In genomic region chr6:87274779-87275178, GRCm38 (mm10) we compare ENCODE assay signal across 11 mouse cellular contexts.
A peak's percentile ranks its signal among the peaks of the same experiment; 100 is the strongest.
DNase-seq lines count a peak whose midpoint lies in the region; ATAC-seq and TF ChIP-seq lines count a peak whose summit lies in the region.
"Had no signal": no experiment of that assay in that cellular context is flagged by ENCODE, and none has a peak within 500 bp of the region (broad histone marks: within the 10 kb centered on the region; RNA-seq: fewer than 3 reads in every experiment).

No protein-coding gene starts in this region.

- 97% methylated on average over 5 of the region's 5 CpGs for WGBS in hindbrain, postnatal 0 days
- 97% methylated on average over 5 of the region's 5 CpGs for WGBS in hindbrain, embryonic 14.5 days
- WGBS in thymus, adult 2 months, result 100% methylated on average over 5 of the region's 5 CpGs
- 96% methylated on average over 5 of the region's 5 CpGs for WGBS in forebrain, embryonic 16.5 days
- WGBS in forebrain, embryonic 12.5 days, result 92% methylated on average over 5 of the region's 5 CpGs

- no peaks in the 10 kb centered on the region for H3K9me3 ChIP-seq in hindbrain, postnatal 0 days (ENCODE audit: low read length)
- 0 out of 2 replicates have a peak, but pooled peaks cover 3% of the 10 kb centered on the region for H3K9me3 ChIP-seq in hindbrain, embryonic 14.5 days (ENCODE audit: control insufficient read depth, low read length)
- H3K9me3 ChIP-seq in forebrain, embryonic 16.5 days (ENCODE audit: control insufficient read depth, low read length), result peaks cover 3% of the 10 kb centered on the region; the same call in 1 of the 2 replicates
- peaks cover 3% of the 10 kb centered on the region; the same call in 1 of the 2 replicates for H3K9me3 ChIP-seq in forebrain, embryonic 12.5 days
- H3K9me3 ChIP-seq: midbrain, embryonic 15.5 days; neural tube, embryonic 15.5 days had no signal

- TF ChIP-seq POLR2A in thymus, adult 2 months (IDR thresholded peaks at IDR 0.05; ENCODE audit: control insufficient read depth, extremely low read depth, insufficient read depth, low read length, poor library complexity), result no peak
- no peak for TF ChIP-seq POLR2A in bone marrow macrophage, adult 2 months (IDR thresholded peaks at IDR 0.05; ENCODE audit: borderline replicate concordance, low read depth, low read length)

- no peak overlapping the region for H3K9ac ChIP-seq in hindbrain, postnatal 0 days (replicated peaks; ENCODE audit: low read length)
- H3K9ac ChIP-seq in hindbrain, embryonic 14.5 days, result no peak overlapping the region
- no peak overlapping the region for H3K9ac ChIP-seq in forebrain, embryonic 16.5 days (replicated peaks; ENCODE audit: low read depth, low read length)
- H3K9ac ChIP-seq in forebrain, embryonic 12.5 days, result no peak overlapping the region
- H3K9ac ChIP-seq: midbrain, embryonic 15.5 days; neural tube, embryonic 15.5 days had no signal

- TF ChIP-seq CTCF in hindbrain, postnatal 0 days (IDR thresholded peaks at IDR 0.05; ENCODE audit: low read depth), result peak; percentile 44
- TF ChIP-seq CTCF in thymus, adult 2 months (IDR thresholded peaks at IDR 0.05; ENCODE audit: borderline replicate concordance, control insufficient read depth, extremely low read depth, insufficient read depth, low read length, poor library complexity), result no peak
- peak; percentile 38; the same call in 1 of the 2 replicates for TF ChIP-seq CTCF in bone marrow macrophage, adult 2 months (IDR thresholded peaks at IDR 0.05; ENCODE audit: low read depth, low read length)

- H3K4me1 ChIP-seq in hindbrain, postnatal 0 days (ENCODE audit: insufficient read depth, low read length), result peaks cover 27% of the 10 kb centered on the region
- H3K4me1 ChIP-seq in hindbrain, embryonic 14.5 days (replicated peaks; ENCODE audit: control insufficient read depth, insufficient read depth, low read length), result peaks cover 22% of the 10 kb centered on the region
- H3K4me1 ChIP-seq in thymus, adult 2 months (replicated peaks; ENCODE audit: control insufficient read depth, insufficient read depth, low read length), result peaks cover 7% of the 10 kb centered on the region; the same call in 1 of the 2 replicates
- peaks cover 35% of the 10 kb centered on the region for H3K4me1 ChIP-seq in bone marrow macrophage, adult 2 months (ENCODE audit: control insufficient read depth, insufficient read depth, low read length)
- H3K4me1 ChIP-seq in forebrain, embryonic 16.5 days (replicated peaks; ENCODE audit: control insufficient read depth, insufficient read depth, low read length), result peaks cover 19% of the 10 kb centered on the region
- H3K4me1 ChIP-seq in forebrain, embryonic 12.5 days, result peaks cover 18% of the 10 kb centered on the region

- no peaks in the 10 kb centered on the region for H3K27me3 ChIP-seq in hindbrain, postnatal 0 days (ENCODE audit: insufficient read depth, low read length)
- no peaks in the 10 kb centered on the region for H3K27me3 ChIP-seq in hindbrain, embryonic 14.5 days (ENCODE audit: control insufficient read depth, insufficient read depth, low read length)
- no peaks in the 10 kb centered on the region for H3K27me3 ChIP-seq in thymus, adult 2 months (ENCODE audit: control insufficient read depth, insufficient read depth, low read length)
- H3K27me3 ChIP-seq in forebrain, embryonic 16.5 days (replicated peaks; ENCODE audit: control insufficient read depth, insufficient read depth, low read length), result no peaks in the 10 kb centered on the region
- peaks cover 5% of the 10 kb centered on the region; the same call in 1 of the 2 replicates for H3K27me3 ChIP-seq in forebrain, embryonic 12.5 days
- H3K27me3 ChIP-seq: midbrain, embryonic 15.5 days; neural tube, embryonic 15.5 days had no signal

- peak; percentile 29 for DNase-seq in hindbrain, postnatal 0 days (ENCODE audit: low spot score)
- DNase-seq in hindbrain, embryonic 14.5 days (ENCODE audit: low spot score), result no peak
- DNase-seq in thymus, adult 2 months, result peak; percentile 13
- no peak for DNase-seq in thymus, adult 18-20 months
- DNase-seq in gastrocnemius, adult 8-10 months (ENCODE audit: low spot score in 2 of 2), result no peak
- DNase-seq: kidney, adult 11 months had no signal

- no peak overlapping the region for H3K4me3 ChIP-seq in hindbrain, postnatal 0 days (ENCODE audit: low read length)
- H3K4me3 ChIP-seq in hindbrain, embryonic 14.5 days (replicated peaks; ENCODE audit: low read length), result no peak overlapping the region
- no peak overlapping the region for H3K4me3 ChIP-seq in thymus, adult 2 months (ENCODE audit: control insufficient read depth, insufficient read depth, low read length)
- H3K4me3 ChIP-seq in bone marrow macrophage, adult 2 months (ENCODE audit: insufficient read depth, low read length), result no peak overlapping the region
- H3K4me3 ChIP-seq in forebrain, embryonic 16.5 days (replicated peaks; ENCODE audit: low read length), result no peak overlapping the region
- no peak overlapping the region for H3K4me3 ChIP-seq in forebrain, embryonic 12.5 days (replicated peaks)
- H3K4me3 ChIP-seq: midbrain, embryonic 15.5 days; neural tube, embryonic 15.5 days had no signal

- no peaks in the 10 kb centered on the region for H3K36me3 ChIP-seq in hindbrain, postnatal 0 days (ENCODE audit: insufficient read depth, low read length)
- no peaks in the 10 kb centered on the region for H3K36me3 ChIP-seq in hindbrain, embryonic 14.5 days (replicated peaks; ENCODE audit: control insufficient read depth, insufficient read depth)
- H3K36me3 ChIP-seq in thymus, adult 2 months (ENCODE audit: control insufficient read depth, insufficient read depth, low read length), result no peaks in the 10 kb centered on the region
- H3K36me3 ChIP-seq in forebrain, embryonic 16.5 days (ENCODE audit: control insufficient read depth, insufficient read depth), result no peaks in the 10 kb centered on the region
- H3K36me3 ChIP-seq in forebrain, embryonic 12.5 days (replicated peaks), result peaks cover 9% of the 10 kb centered on the region
- H3K36me3 ChIP-seq: midbrain, embryonic 15.5 days had no signal

- H3K4me2 ChIP-seq in hindbrain, postnatal 0 days (ENCODE audit: low read depth, low read length), result no peak overlapping the region
- H3K4me2 ChIP-seq in hindbrain, embryonic 14.5 days (replicated peaks), result no peak overlapping the region
- no peak overlapping the region for H3K4me2 ChIP-seq in forebrain, embryonic 16.5 days (ENCODE audit: low read length)
- H3K4me2 ChIP-seq in forebrain, embryonic 12.5 days, result no peak overlapping the region
- H3K4me2 ChIP-seq: midbrain, embryonic 15.5 days; neural tube, embryonic 15.5 days had no signal

- no peak for ATAC-seq in hindbrain, postnatal 0 days
- no peak for ATAC-seq in hindbrain, embryonic 14.5 days (ENCODE audit: low FRiP score)
- ATAC-seq in forebrain, embryonic 16.5 days, result no peak
- no peak for ATAC-seq in forebrain, embryonic 12.5 days (ENCODE audit: low FRiP score)
- ATAC-seq: midbrain, embryonic 15.5 days had no signal

- no peak overlapping the region for H3K27ac ChIP-seq in hindbrain, postnatal 0 days
- H3K27ac ChIP-seq in hindbrain, embryonic 14.5 days, result no peak overlapping the region
- no peak overlapping the region for H3K27ac ChIP-seq in thymus, adult 2 months (ENCODE audit: control insufficient read depth, insufficient read depth, low read length)
- H3K27ac ChIP-seq in bone marrow macrophage, adult 2 months (ENCODE audit: insufficient read depth, low read depth, low read length), result no peak overlapping the region
- H3K27ac ChIP-seq in forebrain, embryonic 16.5 days (ENCODE audit: low read length), result no peak overlapping the region
- H3K27ac ChIP-seq in forebrain, embryonic 12.5 days, result no peak overlapping the region
- H3K27ac ChIP-seq: midbrain, embryonic 15.5 days; neural tube, embryonic 15.5 days had no signal

Comparison
In these comparisons a context has a peak if more than half of its experiments do, and no peak if none do; other contexts are left out.
1. DNase-seq: peak in hindbrain, postnatal 0 days (single experiment) and thymus, adult 2 months (single experiment); none in hindbrain, embryonic 14.5 days (single experiment), thymus, adult 18-20 months (0 of 2) and gastrocnemius, adult 8-10 months (0 of 2).